In the genomic region with DNA sequence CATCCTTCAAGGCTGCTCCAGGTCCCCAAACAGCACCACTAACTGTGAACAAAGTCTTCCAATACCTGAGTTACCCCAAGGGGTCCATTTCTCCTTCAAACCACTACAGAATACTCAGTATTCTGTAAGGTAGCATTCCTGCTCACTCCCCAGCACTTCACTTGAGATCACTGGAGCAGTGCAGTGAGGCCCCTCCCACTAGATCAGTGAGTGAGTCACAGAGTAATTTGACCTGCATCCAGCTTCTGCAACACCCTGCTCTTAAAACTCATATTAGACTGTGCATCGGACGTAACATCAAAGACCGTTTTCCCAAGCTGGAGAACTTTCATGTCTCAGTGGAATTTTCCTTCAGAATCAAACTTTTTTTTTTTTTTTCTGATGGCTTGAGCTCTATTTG, we compare ENCODE assay signal across 9 mouse cellular contexts.
DNase-seq lines count a peak whose midpoint lies in the region; ATAC-seq lines count a peak whose summit lies in the region.
"Had no signal": no experiment of that assay in that cellular context is flagged by ENCODE, and none has a peak within 500 bp of the region (broad histone marks: within the 10 kb centered on the region; RNA-seq: fewer than 3 reads in every experiment).

No protein-coding gene starts in this region.

- no peak overlapping the region for H3K4me2 ChIP-seq in intestine, embryonic 16.5 days (ENCODE audit: low read depth, low read length)
- H3K4me2 ChIP-seq in limb, embryonic 15.5 days, result no peak overlapping the region
- H3K4me2 ChIP-seq in forebrain, embryonic 12.5 days, result no peak overlapping the region

- no peaks in the 10 kb centered on the region for H3K9me3 ChIP-seq in intestine, embryonic 16.5 days (ENCODE audit: control insufficient read depth, low read length)
- H3K9me3 ChIP-seq in limb, embryonic 15.5 days, result no peaks in the 10 kb centered on the region
- H3K9me3 ChIP-seq in forebrain, embryonic 10.5 days, result no peaks in the 10 kb centered on the region
- no peaks in the 10 kb centered on the region for H3K9me3 ChIP-seq in forebrain, embryonic 12.5 days

- H3K27me3 ChIP-seq in intestine, embryonic 16.5 days (replicated peaks; ENCODE audit: control insufficient read depth, insufficient read depth, low read length), result no peaks in the 10 kb centered on the region
- H3K27me3 ChIP-seq in limb, embryonic 15.5 days, result 0 out of 2 replicates have a peak, but pooled peaks cover 4% of the 10 kb centered on the region
- peaks cover 14% of the 10 kb centered on the region for H3K27me3 ChIP-seq in forebrain, embryonic 10.5 days (ENCODE audit: poor library complexity, severe bottlenecking)
- H3K27me3 ChIP-seq in forebrain, embryonic 12.5 days, result peaks cover 25% of the 10 kb centered on the region

- DNase-seq in urinary bladder, postnatal 25 days (ENCODE audit: low spot score), result peak; percentile 22
- DNase-seq in urinary bladder, adult 2 months (ENCODE audit: low spot score), result no peak
- no peak for DNase-seq in left cerebral cortex, adult 9 months (ENCODE audit: low spot score in 2 of 2)
- DNase-seq in forebrain, embryonic 10.5 days (ENCODE audit: extremely low spot score, low spot score), result no peak
- DNase-seq: midbrain, embryonic 14.5 days; right cerebral cortex, adult 18-20 months had no signal

- H3K4me3 ChIP-seq in intestine, embryonic 16.5 days (ENCODE audit: low read length), result no peak overlapping the region
- H3K4me3 ChIP-seq in limb, embryonic 15.5 days, result no peak overlapping the region
- H3K4me3 ChIP-seq in forebrain, embryonic 10.5 days, result no peak overlapping the region
- no peak overlapping the region for H3K4me3 ChIP-seq in forebrain, embryonic 12.5 days (replicated peaks)

- peak; percentile 71; the same call in 1 of the 2 replicates for ATAC-seq in intestine, embryonic 16.5 days
- ATAC-seq in limb, embryonic 15.5 days (ENCODE audit: insufficient number of reproducible peaks, low FRiP score, low TSS enrichment, low read depth), result peak; percentile 61
- ATAC-seq in forebrain, embryonic 12.5 days (ENCODE audit: low FRiP score), result no peak

- H3K36me3 ChIP-seq in intestine, embryonic 16.5 days (ENCODE audit: control insufficient read depth, insufficient read depth, low read length), result no peaks in the 10 kb centered on the region
- H3K36me3 ChIP-seq in limb, embryonic 15.5 days, result no peaks in the 10 kb centered on the region
- no peaks in the 10 kb centered on the region for H3K36me3 ChIP-seq in forebrain, embryonic 10.5 days (replicated peaks)
- no peaks in the 10 kb centered on the region for H3K36me3 ChIP-seq in forebrain, embryonic 12.5 days (replicated peaks)

- WGBS in intestine, embryonic 16.5 days, result 36% methylated on average over 3 of the region's 3 CpGs
- WGBS in limb, embryonic 15.5 days, result 10% methylated on average over 3 of the region's 3 CpGs
- WGBS in forebrain, embryonic 10.5 days, result 88% methylated on average over 3 of the region's 3 CpGs
- WGBS in forebrain, embryonic 12.5 days, result 66% methylated on average over 3 of the region's 3 CpGs

- no peaks in the 10 kb centered on the region for H3K4me1 ChIP-seq in intestine, embryonic 16.5 days (ENCODE audit: control insufficient read depth, insufficient read depth, low read length)
- peaks cover 7% of the 10 kb centered on the region for H3K4me1 ChIP-seq in limb, embryonic 15.5 days
- no peaks in the 10 kb centered on the region for H3K4me1 ChIP-seq in forebrain, embryonic 10.5 days
- H3K4me1 ChIP-seq in forebrain, embryonic 12.5 days, result no peaks in the 10 kb centered on the region

- H3K27ac ChIP-seq in intestine, embryonic 16.5 days (ENCODE audit: low read length), result no peak overlapping the region
- no peak overlapping the region; the same call in 1 of the 2 replicates for H3K27ac ChIP-seq in limb, embryonic 15.5 days
- H3K27ac ChIP-seq in forebrain, embryonic 10.5 days, result no peak overlapping the region
- H3K27ac ChIP-seq in forebrain, embryonic 12.5 days, result no peak overlapping the region

- no peak overlapping the region for H3K9ac ChIP-seq in intestine, embryonic 16.5 days (ENCODE audit: low read depth, low read length)
- H3K9ac ChIP-seq in limb, embryonic 15.5 days, result no peak overlapping the region
- H3K9ac ChIP-seq in forebrain, embryonic 12.5 days, result no peak overlapping the region
